Mouse (Mus musculus): ENCODE data around the gene Gm11992.

- no peak for TF ChIP-seq CTCF (IDR thresholded peaks at IDR 0.05; ENCODE audit: low read depth, low read length)
- TF ChIP-seq POLR2A (IDR thresholded peaks at IDR 0.05; ENCODE audit: insufficient read depth, low read length), result no peak
These were observed 11.6 kb downstream of the Gm11992 start for GRCm38 (mm10) chr11:9060029-9060428.
